Mouse (Mus musculus): ENCODE results near the gene Camk2b. TPM values are rescaled to one million over a fixed set of nuclear protein-coding genes. Genes with fewer than 3 reads are reported as not detected.
"Not testable (repeated sequence)": the region's sequence is repeated elsewhere in the genome, so short reads cannot be mapped to it uniquely, and the experiment has no call there.

The Camk2b gene
- total RNA-seq, 1 experiment from 2014 or later, result 8.3 TPM

DNA sequence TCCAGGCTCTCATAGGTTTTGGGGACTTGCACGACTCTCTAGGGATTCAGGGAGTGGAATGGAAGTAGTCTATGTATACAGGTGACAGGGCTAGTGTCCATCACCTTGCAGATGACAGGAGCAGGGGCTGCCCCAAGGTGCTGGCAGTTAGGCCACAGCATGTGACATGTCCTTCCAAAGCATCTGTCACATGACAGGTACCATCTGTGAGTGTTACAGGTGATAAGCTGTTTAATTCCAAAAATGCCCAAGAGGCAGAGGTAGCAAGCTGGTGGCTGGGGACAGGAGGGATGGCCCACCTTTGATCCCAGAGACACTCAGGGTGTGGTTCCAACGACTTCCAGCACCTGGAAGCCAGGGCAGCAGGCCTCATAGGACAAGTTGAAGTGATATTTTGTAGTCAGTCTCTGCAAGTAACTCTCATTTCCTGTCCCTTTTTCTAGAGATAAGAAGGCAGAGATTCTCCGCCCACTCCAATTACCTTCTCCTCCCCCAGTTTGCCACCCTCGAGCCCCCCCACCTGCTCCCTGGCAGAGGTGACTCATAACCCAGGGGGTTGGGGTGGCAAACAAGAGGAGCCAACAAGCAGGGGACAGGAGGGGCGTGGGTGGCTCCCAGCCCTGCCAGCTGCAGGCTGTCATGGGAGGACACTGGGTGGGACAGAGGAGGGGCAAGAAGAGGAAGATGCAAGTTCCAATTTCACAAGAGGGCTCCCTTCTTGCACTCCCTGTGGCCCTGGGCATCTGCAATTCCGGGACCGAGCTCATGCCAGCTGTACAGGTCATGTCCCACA lies 47.7 kb downstream of the Camk2b start:
- ATAC-seq (replicated peaks; ENCODE audit: insufficient number of reproducible peaks, low FRiP score, low TSS enrichment, poor library complexity, severe bottlenecking), result no peak

GRCm38 (mm10) chr11:6017484-6018140 lies 48.5 kb downstream of the Camk2b start:
- no peak for ATAC-seq (replicated peaks; ENCODE audit: insufficient number of reproducible peaks, low FRiP score, low TSS enrichment, poor library complexity, severe bottlenecking)

GRCm38 (mm10) chr11:6016797-6017395 lies 49.3 kb downstream of the Camk2b start:
- ATAC-seq (replicated peaks; ENCODE audit: insufficient number of reproducible peaks, low FRiP score, low TSS enrichment, poor library complexity, severe bottlenecking), result no peak

DNA sequence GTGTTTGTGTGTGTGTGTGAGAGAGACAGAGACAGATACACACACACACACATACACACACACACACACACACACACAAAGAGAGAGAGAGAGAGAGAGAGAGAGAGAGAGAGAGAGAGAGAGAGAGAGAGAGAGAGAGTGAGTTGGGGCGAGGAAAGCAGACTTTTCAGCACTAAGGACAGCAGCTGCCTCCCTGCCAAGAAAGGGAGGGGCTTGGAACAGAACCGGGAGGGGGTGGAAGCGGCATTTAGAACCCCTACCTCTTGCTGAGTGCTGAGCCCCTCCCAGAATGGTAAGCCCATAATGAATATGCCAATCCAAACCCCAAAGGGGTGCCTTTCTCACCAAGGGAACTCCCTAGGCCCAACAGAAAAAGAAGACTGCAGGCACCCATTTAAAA lies 49.8 kb downstream of the Camk2b start:
- ATAC-seq (replicated peaks; ENCODE audit: insufficient number of reproducible peaks, low FRiP score, low TSS enrichment, poor library complexity, severe bottlenecking), result no peak

DNA sequence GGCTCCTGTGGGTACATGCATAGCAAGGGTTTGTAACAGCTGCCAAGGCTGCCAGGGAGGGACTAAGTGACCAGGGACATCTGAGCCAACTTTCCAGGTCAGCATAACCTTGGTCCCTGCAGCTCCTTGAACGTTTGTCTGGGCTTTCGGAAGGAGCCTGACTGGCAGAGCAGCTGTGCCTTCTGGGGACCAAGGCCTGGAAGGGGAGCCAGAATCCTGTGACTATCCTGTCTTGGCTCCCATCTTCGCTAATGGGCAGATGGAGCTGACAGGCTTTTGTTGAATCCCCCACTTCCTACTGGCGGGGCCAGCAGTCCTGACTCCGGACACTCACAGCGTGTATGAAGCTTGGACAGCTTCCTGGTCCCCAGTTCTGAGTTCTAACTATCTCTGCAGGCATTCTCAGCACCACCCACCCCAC lies 51.1 kb downstream of the Camk2b start:
- no peak for ATAC-seq (replicated peaks; ENCODE audit: insufficient number of reproducible peaks, low FRiP score, low TSS enrichment, poor library complexity, severe bottlenecking)

DNA sequence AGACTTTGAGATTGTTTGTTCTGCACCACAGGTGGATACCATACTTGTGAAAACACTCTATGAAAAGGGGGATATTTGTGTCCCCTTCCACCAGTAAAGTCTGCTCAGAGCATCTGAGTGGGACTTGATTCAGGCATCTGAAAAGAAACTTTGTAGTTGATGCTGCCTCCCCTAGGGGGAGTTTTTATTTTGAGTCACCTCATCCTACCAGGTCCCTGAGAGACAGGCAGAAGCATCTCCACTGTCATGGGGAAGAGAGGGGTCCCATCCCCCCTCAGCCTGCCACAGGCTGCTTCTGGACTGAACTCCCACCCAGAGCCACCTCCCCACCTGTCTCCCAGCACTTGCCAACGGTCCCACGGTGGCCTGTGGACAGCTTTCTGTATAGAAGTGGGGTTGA lies 52.8 kb downstream of the Camk2b start:
- ATAC-seq (replicated peaks; ENCODE audit: insufficient number of reproducible peaks, low FRiP score, low TSS enrichment, poor library complexity, severe bottlenecking), result no peak

- no peak for ATAC-seq (replicated peaks; ENCODE audit: insufficient number of reproducible peaks, low FRiP score, low TSS enrichment, poor library complexity, severe bottlenecking)
Observed at GRCm38 (mm10) chr11:6011879-6012278, 54.3 kb downstream of the Camk2b start.

- ATAC-seq (replicated peaks; ENCODE audit: insufficient number of reproducible peaks, low FRiP score, low TSS enrichment, poor library complexity, severe bottlenecking), result not testable (repeated sequence)
Observed at GRCm38 (mm10) chr11:6010751-6011482, 55.2 kb downstream of the Camk2b start.

DNA sequence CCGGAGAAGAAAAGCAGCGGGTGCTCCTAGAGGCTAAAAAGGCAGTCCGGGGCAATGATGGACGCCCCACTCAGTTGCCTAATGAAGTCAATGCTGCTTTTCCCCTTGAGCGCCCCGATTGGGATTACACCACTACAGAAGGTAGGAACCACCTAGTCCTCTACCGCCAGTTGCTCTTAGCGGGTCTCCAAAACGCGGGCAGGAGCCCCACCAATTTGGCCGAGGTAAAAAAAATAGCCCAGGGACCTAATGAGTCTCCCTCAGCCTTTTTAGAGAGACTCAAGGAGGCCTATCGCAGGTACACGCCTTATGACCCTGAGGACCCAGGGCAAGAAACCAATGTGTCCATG lies 58.4 kb downstream of the Camk2b start:
- ATAC-seq (replicated peaks; ENCODE audit: insufficient number of reproducible peaks, low FRiP score, low TSS enrichment, poor library complexity, severe bottlenecking), result not testable (repeated sequence)

DNA sequence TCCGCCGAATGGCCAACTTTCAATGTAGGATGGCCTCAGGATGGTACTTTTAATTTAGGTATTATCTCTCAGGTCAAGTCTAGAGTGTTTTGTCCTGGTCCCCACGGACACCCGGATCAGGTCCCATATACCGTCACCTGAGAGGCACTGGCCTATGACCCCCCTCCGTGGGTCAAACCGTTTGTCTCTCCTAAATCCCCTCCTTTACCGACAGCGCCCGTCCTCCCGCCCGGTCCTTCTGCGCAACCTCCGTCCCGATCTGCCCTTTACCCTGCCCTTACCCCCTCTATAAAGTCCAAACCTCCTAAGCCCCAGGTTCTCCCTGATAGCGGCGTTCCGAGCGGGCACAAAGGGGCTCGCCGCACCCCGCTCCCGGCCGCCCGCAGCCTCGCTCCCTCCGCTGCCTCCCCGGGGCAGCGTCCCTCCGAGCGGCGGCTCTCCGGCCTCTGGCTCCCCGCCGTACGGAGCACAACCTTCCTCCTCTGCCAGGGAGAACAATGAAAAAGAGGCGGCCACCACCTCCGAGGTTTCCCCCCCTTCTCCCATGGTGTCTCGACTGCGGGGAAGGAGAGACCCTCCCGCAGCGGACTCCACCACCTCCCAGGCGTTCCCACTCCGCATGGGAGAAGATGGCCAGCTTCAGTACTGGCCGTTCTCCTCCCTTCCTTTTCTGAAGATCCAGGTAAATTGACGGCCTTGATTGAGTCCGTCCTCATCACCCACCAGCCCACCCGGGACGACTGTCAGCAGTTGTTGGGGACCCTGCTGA lies 59.0 kb downstream of the Camk2b start:
- not testable (repeated sequence) for ATAC-seq (replicated peaks; ENCODE audit: insufficient number of reproducible peaks, low FRiP score, low TSS enrichment, poor library complexity, severe bottlenecking)

DNA sequence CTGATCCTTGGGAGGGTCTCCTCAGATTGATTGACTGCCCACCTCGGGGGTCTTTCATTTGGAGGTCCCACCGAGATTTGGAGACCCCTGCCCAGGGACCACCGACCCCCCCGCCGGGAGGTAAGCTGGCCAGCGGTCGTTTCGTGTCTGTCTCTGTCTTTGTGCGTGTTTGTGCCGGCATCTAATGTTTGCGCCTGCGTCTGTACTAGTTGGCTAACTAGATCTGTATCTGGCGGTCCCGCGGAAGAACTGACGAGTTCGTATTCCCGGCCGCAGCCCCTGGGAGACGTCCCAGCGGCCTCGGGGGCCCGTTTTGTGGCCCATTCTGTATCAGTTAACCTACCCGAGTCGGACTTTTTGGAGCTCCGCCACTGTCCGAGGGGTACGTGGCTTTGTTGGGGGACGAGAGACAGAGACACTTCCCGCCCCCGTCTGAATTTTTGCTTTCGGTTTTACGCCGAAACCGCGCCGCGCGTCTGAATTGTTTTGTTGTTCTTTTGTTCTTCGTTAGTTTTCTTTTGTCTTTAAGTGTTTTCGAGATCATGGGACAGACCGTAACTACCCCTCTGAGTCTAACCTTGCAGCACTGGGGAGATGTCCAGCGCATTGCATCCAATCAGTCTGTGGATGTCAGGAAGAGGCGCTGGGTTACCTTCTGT lies 59.7 kb downstream of the Camk2b start:
- not testable (repeated sequence) for ATAC-seq (replicated peaks; ENCODE audit: insufficient number of reproducible peaks, low FRiP score, low TSS enrichment, poor library complexity, severe bottlenecking)

GRCm38 (mm10) chr11:6005374-6006043 lies 60.7 kb downstream of the Camk2b start:
- ATAC-seq (replicated peaks; ENCODE audit: insufficient number of reproducible peaks, low FRiP score, low TSS enrichment, poor library complexity, severe bottlenecking), result not testable (repeated sequence)

DNA sequence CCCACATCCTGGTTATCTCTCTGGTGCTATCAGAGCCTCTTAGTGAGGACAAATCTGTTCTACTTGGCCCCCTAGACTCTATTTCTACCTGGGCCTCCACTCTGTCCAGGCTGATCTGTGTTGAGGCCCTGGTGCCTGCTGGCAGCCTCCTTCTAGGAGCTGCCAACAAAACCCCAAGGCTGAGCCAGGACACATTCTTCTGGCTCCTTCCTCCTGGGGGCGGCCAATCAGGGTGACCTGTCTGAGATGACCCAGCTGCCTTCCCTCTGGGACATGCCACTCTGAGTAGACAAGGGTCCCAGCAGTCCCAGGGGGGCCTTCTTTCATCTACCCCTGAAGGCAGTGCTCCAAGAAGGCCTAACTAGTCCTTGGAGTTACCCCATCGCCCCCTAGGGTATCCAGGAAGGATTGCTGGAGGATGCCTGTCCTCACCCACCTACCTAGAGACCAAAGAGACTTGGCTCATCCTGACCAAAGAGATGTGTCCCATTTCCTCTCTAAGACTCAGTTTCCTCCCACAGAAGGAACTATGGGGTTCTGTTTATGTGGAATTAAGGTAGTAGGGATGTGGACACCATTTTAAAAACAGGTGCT lies 63.0 kb downstream of the Camk2b start:
- ATAC-seq (replicated peaks; ENCODE audit: insufficient number of reproducible peaks, low FRiP score, low TSS enrichment, poor library complexity, severe bottlenecking), result no peak

- ATAC-seq (replicated peaks; ENCODE audit: insufficient number of reproducible peaks, low FRiP score, low TSS enrichment, poor library complexity, severe bottlenecking), result no peak
Observed at GRCm38 (mm10) chr11:6001981-6002649, 64.0 kb downstream of the Camk2b start.

- ATAC-seq (replicated peaks; ENCODE audit: insufficient number of reproducible peaks, low FRiP score, low TSS enrichment, poor library complexity, severe bottlenecking), result no peak
Observed at GRCm38 (mm10) chr11:6000961-6001682, 65.0 kb downstream of the Camk2b start.

Measured in monocyte, adult 5-6 weeks (primary cell).